Mouse (Mus musculus) thymus, postnatal 10 days (tissue): ENCODE results near the gene Rgl2.

ENCODE experiments used
- DNase-seq, 2 experiments: peaks; one replicate each; pipeline ENCODE4 v3.0.0; 2021; ENCODE audit warnings: low spot score in 2 of 2

Gene Rgl2

DNA sequence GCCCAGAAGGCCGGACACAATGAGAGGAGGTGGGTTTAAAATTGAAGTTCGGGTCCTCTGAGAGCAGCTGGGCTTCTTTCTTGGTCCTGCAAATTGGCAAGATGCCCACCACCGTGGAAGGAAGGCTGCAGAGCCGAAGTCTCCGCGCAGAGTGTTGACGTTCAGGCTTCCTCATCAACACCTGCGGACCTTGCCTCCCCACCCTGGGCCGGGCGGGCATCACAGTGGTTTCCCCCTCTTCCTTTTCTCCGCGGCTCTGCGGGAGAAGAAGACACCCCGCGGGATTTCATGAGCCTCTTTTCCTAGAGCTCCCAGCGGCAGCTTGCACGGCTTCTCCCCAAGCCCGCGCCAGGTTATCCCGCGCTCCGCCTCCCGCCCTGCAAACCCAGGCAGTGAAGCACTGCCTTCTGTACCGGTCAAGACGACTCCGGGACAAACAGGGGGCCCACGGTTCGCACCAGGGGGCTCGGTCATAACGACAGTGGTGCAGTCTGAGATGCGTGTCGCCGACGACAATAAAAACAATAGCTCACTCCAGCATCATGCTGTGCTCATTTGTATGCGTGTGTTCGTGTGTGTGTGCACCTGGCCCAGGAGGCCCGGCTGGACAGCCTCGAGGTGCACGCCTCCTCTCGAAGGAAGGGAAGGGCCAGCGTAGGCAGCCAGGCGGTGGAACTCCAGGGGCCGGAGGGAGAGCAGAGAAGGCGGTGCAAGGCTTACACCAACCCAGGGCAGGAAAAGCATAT lies 20.8 kb upstream of the Rgl2 start:
- DNase-seq = peak; percentile 34 to 41

GRCm38 (mm10) chr17:33909077-33909868 lies 20.1 kb upstream of the Rgl2 start, which contains the start of gene Daxx:
Gene Daxx (plus strand): TSS chr17:33909414.
- DNase-seq = peak; percentile 98 to 99

- peak in 1 of 2 experiments; percentile 34 for DNase-seq
Observed at GRCm38 (mm10) chr17:33909869-33910250, 19.5 kb upstream of the Rgl2 start.

DNA sequence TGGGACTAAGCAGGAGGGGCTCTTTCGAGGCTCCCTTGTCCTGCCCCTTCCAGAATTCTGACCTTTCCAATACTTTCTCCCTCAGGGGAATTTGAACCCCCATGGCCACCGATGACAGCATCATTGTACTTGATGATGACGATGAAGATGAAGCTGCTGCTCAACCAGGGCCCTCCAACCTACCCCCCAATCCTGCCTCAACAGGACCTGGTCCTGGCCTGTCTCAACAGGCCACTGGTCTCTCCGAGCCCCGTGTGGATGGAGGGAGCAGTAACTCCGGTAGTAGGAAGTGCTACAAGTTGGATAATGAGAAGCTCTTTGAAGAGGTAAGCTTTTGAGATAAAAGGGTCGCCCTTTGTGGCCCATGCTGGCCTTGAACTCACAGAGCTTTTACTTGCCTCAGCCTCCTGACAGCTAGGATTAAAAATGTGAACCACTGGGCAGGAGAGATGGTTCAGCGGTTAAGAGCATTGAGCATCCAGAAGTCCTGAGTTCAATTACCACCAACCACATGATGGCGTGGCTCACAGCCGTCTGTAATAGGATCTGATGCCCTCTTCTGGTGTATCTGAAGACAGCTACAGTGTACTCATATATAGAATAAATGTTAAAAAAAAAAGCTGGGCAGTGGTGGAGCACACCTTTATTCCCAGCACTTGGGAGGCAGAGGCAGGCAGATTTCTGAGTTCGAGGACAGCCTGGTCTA lies 18.8 kb upstream of the Rgl2 start:
- no peak for DNase-seq

DNA sequence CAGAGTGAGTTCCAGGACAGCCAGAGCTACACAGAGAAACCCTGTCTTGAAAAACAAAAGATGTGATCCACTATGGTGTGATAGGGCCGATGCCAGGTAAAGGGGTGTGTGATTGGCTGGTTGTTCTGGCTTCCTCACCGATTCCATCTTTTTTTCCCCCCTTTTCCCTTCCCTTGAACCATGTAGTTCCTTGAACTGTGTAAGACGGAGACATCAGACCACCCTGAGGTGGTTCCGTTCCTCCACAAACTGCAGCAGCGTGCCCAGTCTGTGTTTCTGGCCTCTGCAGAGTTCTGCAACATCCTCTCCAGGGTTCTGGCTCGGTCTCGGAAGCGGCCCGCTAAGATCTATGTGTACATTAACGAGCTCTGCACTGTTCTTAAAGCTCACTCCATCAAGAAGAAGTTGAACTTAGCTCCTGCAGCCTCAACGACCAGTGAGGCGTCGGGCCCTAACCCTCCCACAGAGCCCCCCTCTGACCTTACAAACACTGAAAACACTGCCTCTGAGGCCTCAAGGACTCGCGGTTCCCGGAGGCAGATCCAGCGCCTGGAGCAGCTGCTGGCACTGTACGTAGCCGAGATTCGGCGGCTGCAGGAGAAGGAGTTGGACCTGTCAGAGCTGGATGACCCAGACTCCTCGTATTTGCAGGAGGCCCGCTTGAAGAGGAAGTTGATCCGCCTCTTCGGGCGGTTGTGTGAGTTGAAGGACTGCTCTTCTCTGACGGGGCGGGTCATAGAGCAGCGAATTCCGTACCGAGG lies 18.1 kb upstream of the Rgl2 start:
- DNase-seq = no peak

DNA sequence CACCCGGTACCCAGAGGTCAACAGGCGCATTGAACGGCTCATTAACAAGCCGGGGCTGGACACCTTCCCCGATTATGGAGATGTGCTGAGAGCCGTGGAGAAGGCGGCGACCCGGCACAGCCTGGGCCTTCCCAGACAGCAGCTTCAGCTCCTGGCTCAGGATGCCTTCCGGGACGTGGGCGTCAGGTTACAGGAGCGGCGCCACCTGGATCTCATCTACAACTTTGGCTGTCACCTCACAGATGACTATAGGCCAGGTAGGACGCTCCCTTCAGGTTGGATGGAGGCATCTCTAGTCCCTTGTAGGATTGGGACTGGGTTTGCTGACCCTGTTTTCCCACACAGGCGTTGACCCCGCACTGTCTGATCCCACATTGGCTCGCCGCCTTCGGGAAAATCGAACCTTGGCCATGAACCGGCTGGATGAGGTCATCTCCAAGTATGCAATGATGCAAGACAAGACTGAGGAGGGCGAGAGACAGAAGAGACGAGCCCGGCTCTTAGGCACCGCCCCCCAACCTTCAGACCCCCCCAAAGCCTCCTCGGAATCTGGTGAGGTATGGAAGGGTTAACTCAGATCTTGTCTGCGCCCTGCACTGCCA lies 17.4 kb upstream of the Rgl2 start:
- DNase-seq = no peak

DNA sequence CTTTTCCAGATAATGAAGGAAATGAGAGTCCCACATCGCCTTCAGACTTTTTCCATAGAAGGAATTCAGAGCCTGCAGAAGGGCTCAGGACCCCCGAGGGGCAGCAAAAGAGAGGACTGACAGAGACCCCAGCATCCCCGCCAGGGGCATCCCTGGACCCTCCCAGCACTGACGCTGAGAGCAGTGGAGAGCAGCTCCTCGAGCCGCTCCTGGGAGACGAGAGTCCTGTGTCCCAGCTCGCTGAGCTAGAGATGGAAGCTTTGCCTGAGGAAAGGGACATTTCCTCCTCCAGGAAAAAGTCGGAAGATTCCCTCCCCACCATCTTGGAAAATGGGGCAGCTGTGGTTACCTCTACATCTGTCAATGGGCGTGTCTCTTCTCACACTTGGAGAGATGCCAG lies 16.1 kb upstream of the Rgl2 start:
- DNase-seq = no peak

- DNase-seq = no peak
Observed at GRCm38 (mm10) chr17:33913905-33914304, 15.4 kb upstream of the Rgl2 start.

- DNase-seq = no peak
Observed at GRCm38 (mm10) chr17:33914969-33915391, 14.4 kb upstream of the Rgl2 start.

GRCm38 (mm10) chr17:33915671-33916250 lies 13.6 kb upstream of the Rgl2 start, which contains the start of the genes Tapbp and Zbtb22:
Gene Tapbp (plus strand): TSS chr17:33915899.
Gene Zbtb22 (plus strand): TSS chr17:33915904.
- peak; percentile 89 to 91 for DNase-seq

- DNase-seq = peak; percentile 74 to 83
Observed at GRCm38 (mm10) chr17:33916294-33916693, 13.0 kb upstream of the Rgl2 start.

GRCm38 (mm10) chr17:33916847-33917655 lies 12.3 kb upstream of the Rgl2 start:
- peak in 1 of 2 experiments; percentile 35 for DNase-seq

DNA sequence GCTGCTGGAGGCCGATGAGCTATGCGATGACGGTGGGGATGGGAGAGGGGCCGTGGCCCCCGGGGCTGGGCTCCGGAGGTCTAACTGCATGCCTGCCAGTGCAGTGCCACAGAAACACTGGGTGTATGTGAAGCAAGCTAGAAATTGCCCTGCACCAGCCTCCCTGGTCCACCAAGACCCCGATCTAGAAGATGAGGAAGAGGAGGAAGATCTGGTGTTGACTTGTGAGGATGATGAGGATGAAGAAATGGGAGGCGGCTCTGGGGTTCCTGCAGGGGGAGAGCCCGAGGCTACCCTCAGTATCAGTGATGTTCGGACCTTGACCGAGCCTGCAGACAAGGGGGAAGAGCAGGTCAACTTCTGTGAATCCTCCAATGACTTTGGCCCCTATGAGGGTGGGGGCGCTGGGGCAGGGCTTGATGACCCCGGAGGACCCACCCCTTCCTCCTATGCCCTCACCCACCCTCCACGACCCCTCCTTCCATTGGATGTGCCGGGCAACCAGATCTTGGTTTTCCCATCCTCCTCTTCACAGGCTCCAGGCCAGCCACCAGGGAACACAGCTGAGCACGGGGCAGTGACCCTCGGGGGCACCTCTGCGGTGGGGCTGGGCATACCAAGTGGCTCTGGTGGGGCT lies 11.6 kb upstream of the Rgl2 start:
- DNase-seq = no peak

GRCm38 (mm10) chr17:33918293-33919203 lies 10.8 kb upstream of the Rgl2 start:
- no peak for DNase-seq

GRCm38 (mm10) chr17:33919351-33920281 lies 9.7 kb upstream of the Rgl2 start:
- DNase-seq = peak; percentile 58 to 62

DNA sequence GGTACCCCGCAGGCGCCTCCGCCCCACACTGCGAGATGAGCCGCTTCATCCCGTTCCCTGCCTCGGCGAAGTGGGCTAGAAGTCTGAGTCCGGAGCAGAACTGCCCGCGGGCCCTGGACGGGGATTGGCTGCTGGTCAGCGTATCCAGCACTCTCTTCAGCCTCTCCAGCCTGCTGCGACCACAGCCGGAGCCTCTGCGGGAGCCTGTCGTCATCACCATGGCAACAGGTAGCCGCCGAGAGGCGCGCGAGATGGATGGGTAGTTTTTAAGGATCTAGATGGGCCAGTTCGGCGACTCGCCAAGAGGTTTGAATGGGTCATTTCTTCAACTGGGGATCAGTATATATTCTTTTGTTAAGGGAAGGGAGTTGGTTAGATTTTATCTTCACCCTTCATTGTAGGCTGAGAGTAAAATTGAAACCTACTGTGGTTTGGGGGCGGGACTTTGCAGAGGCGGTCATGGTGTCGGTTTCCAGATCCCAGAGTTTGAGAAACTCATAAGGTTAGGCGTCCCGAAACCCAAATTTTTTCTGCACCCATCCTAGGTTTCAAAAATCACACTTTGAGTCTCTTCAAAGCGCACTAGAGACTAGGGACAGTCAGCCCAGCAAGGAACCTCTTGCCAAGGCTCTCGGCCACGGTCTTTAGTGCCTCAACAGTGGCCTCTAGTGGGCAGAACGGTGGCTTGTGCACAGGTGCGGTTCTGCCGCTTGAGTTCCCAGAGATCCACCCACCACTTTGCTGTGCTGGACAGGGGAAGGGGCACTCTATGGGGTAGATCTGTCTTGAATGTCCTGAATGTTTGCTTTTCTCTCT lies 8.9 kb upstream of the Rgl2 start:
- DNase-seq = peak; percentile 73 to 87
